Mouse (Mus musculus) left cerebral cortex, postnatal 36 days (tissue): Measurements from ENCODE around the gene Ankle2. TPM values are rescaled to one million over a fixed set of nuclear protein-coding genes. Genes with fewer than 3 reads are reported as not detected.
A peak's percentile ranks its signal among the peaks of the same experiment; 100 is the strongest.

Experiments used
- DNase-seq, 2 experiments: peaks; one replicate each; pipeline ENCODE4 v3.0.0; 2021 to 2022; ENCODE audit warnings: low spot score in 2 of 2, mixed read lengths in 1 of 2
- intact Hi-C: fragments of 180-260 bp; cut with DNase I; formaldehyde crosslinking; loops from one replicate; pipeline ENCODE4 v1.15.1; 2025
- total RNA-seq, 2 experiments: library from RNA; stranded (reverse); gene quantifications; 2 replicates each; pipeline ENCODE4 v1.2.3; 2021

Ankle2 gene
- total RNA-seq, 2 experiments from 2014 or later, result 37.1 to 37.2 TPM

DNA sequence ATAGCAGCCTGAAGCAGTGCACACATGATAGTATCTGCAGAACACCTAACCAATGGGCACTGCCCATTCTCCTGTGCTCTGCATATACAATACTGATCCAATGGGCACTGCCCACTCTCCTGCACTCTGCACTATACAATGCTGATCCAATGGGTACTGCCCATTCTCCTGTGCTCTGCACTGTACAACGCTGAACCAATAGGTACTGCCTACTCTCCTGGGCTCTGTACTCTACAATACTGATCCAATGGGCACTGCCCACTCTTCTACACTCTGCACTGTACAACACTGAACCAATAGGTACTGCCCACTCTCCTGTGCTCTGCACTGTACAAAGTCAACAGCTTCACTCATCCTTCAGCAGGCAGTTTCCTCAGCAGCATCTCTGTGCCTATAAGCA is 46.1 kb downstream of the Ankle2 start:
- intact Hi-C loops, result no loop called here
- no peak for DNase-seq

DNA sequence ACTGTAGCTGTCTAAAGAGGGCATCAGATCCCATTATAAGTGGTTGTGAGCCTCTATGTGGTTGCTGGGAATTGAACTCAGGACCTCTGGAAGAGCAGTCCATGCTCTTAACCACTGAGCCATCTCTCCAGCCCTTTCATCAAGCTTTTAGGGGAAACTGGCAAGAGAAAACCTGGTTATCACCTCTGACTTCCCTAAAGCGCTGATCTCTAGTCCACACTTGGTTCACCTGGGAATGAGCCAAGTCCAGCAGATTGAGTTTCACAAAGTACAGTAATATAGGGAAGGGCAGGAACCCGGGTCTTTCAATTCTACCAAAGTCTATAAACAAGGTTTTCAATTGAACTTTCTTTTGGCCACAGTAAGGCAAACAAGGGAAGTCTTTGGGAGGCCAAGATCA is 51.2 kb downstream of the Ankle2 start:
- intact Hi-C loops, result no loop called here
- DNase-seq, result no peak

DNA sequence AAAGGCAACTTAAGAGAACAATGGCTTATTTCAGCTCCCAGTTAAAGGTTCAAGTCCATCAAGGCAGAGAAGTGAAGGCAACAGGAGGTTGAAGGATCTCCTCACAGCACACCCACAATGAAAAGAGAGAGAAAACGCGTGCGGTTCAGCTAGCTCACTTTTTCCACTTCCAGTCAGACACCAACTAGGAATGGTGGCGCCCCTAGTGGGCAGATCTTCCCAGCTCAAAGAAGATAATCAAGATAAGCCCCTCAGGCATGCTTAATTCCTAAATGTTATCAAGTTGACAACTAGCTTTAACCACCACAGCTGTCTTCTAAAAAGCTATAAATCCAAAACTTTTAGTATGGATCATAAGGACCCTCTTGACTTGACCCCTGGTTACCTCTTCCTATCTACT is 53.7 kb downstream of the Ankle2 start:
- intact Hi-C loops, result no loop called here
- DNase-seq, result no peak

DNA sequence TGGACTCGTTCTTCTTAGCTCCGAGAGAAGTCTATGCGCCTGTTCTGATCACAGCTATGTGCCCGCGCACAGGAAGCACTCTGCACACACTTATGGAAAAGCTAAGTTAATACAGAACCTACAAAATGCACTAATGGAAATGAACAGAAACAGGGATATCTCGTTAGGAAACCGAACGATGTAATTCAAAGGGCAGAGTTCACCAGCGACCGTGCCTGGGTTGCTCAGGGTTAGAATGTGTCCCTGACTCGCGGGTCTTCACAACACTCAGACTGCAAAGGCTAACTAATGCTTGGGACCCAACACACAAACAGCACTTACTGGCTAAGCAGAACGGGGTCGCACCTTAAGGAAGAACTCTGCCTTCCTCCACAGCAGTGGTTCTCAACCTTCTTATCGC is 54.4 kb downstream of the Ankle2 start:
- intact Hi-C loops, result no loop called here

DNA sequence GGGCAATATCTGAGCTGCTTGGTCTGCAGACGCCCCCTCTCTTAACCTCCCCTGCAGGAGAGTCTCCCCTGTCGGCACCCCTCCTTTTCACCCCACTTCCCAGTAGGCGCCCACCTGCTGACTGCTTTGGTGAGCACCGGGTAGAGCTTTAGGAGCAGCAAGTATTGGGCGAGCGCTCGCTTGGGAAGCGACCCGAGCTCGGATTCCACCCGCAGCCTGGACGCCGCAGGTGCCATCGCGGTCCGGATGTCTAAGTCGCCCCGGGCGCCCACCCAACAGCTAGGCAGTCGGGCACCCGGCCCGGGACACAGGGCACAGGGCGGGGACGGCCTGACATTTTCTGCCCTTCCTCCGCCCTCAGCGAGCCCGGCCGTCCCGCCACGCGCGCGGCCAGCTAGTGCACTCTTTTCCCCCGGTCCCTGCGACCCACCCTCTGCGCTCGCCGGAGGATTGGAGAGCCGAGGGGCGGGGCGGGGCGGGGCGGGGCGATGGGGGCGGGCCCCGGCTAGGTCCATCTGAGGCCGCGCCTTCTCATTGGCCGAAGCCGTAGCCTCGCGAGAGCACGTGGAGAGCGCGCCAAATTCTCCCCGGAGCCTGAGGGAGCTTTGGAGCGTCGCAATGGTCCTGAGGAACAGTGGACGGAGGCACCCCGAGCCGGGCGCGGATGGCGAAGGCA is 55.1 kb downstream of the Ankle2 start, which contains the start of the genes Pxmp2 and Pole:
TSS of gene Pxmp2 (minus strand) at position 417 of the 676 bp plus-strand sequence.
TSS of gene Pole (plus strand) at position 537 of the 676 bp plus-strand sequence.
- DNase-seq, result peak; percentile 74 to 78
- intact Hi-C loops, result no loop called here

More for the DNA sequence above, 54.4 kb downstream of the Ankle2 start:
- no peak for DNase-seq

DNA sequence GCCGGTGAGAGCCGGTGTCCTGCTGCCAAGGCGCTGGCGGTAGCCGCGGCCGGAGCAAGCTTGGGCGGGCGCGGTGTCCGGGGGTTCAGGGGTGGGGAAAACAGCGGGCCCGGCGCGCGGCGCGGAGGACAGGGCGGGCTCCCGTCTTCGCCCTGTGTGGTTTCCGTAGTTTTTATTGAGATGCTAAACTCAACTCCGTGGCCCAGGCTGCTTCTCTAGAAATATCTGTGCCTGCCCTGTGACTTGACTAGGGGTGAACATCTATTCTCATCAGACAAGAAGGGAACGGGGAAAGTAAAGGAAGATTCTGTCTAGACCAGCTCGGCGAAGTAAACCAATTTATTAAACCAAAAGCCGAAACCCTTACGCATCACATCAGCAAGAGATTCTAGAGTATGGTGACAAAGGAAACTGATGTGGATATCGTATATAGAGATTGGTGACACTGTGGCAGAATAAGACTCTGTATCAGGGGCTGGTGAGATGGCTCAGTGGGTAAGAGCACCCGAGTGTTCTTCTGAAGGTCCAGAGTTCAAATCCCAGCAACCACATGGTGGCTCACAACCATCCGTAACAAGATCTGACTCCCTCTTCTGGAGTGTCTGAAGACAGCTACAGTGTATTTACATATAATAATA is 55.8 kb downstream of the Ankle2 start:
- DNase-seq, result no peak
- intact Hi-C loops, result no loop called here

DNA sequence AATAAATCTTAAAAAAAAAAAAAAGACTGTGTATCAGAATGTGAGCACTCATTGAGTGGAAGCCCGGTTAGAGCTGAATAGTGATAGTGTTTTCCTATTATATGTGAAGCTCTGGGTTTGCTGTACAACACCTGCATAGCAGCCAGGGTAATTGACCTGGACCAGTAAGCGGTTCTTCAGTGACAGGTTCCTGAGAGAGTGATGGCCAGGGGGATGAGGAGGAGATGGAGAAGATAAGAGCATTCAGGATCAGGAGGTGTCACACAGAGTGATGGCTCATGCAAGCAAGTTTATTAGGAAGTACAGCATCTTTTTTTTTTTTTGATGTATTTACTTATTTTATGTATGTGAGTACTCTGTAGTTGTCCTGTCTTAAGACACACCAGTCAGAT is 56.3 kb downstream of the Ankle2 start:
- no peak for DNase-seq
- intact Hi-C loops, result no loop called here

DNA sequence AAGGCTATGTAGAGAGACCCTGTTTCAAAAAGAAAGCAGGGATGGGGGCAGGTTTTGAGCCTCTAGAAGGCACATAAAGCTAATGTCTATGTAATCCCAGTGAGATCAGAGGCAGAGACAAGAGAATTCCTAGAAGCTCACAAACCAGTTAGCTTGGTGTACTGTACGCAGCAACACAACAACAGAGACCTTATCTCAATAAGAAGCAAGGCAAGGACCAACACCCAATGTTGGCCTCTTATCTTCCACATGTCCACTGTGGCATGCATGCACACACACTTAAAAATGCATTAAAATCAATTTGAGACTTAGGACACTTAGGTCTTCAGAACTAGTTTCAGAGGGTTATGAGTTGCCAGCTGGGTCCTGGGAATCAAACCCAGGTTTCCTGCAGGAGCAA is 60.8 kb downstream of the Ankle2 start:
- intact Hi-C loops, result no loop called here
- no peak for DNase-seq

DNA sequence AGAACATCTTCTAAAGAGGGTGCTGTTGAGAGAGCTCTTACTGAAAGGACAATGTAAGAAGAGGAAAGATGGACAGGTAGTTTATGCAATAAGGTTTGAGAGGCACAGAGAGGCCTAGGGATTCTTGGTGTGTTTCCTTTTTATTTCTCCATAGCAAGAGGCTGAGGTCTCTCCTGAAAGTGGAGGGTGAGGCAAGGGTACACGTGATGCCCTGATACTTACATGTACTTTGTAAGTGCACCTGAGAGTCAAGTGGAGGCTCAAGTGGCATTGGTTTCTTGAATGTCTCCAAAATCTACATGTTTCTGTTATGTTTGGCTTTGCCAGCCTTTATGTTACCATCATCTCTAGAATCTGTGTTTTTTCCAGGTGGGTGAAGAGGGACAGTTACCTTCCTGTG is 65.8 kb downstream of the Ankle2 start:
- DNase-seq, result no peak
- intact Hi-C loops, result no loop called here

DNA sequence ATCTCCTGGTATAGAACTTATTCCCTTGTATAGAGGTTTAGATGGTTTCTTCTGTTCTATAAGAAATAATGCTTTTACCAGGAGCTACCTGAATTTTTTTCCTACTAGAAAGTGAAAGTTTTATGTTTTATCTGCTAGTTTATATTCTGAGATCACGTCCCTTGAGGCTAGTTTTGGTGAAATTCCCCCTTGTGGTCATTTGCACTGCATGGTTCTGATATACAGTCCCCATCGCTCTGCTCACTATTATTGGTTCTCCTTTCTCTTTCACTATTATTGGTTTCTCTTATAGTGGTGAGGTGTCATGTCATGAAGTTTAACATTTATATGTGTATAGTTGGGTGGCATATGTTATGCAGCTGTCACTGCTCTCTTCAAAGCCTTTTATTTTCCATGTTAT is 69.8 kb downstream of the Ankle2 start:
- intact Hi-C loops, result no loop called here
- no peak for DNase-seq

Other genes with a start within 250 kb of the Ankle2 start
- gene Zfp932, start 234.5 kb upstream of the Ankle2 start, total RNA-seq, result 10 to 100 TPM; 40.8 to 61.3 TPM
- gene Gm17655, start 158.5 kb upstream of the Ankle2 start, total RNA-seq, result 1 to 10 TPM; 7.2 to 7.6 TPM
- under 1 TPM; 0.48 to 0.72 TPM for gene Gm35315, start 136.6 kb upstream of the Ankle2 start, total RNA-seq
- 10 to 100 TPM; 11.1 to 12.0 TPM for gene Plcxd1, start 131.0 kb upstream of the Ankle2 start, total RNA-seq
- 10 to 100 TPM; 85.4 to 88.5 TPM for gene Gtpbp6, start 122.8 kb upstream of the Ankle2 start, total RNA-seq
- gene Zfp605, start 120.9 kb upstream of the Ankle2 start, total RNA-seq, result 10 to 100 TPM; 15.4 to 18.8 TPM
- gene Chfr, start 95.2 kb upstream of the Ankle2 start, total RNA-seq, result 10 to 100 TPM; 42.5 to 62.2 TPM
- gene Golga3, start 54.3 kb upstream of the Ankle2 start, total RNA-seq, result 10 to 100 TPM; 42.0 to 46.7 TPM
- gene Pgam5, start 38.9 kb downstream of the Ankle2 start, total RNA-seq, result 10 to 100 TPM; 61.0 to 68.1 TPM
- 1 to 10 TPM; 6.9 to 8.5 TPM for gene Pxmp2, start 55.2 kb downstream of the Ankle2 start, total RNA-seq
- 1 to 10 TPM; 1.0 to 1.5 TPM for gene Pole, start 55.3 kb downstream of the Ankle2 start, total RNA-seq
- gene P2rx2, start 112.2 kb downstream of the Ankle2 start, total RNA-seq, result not detected
- gene Lrcol1, start 113.7 kb downstream of the Ankle2 start, total RNA-seq, result not detected
- gene Fbrsl1, start 217.5 kb downstream of the Ankle2 start, total RNA-seq, result 10 to 100 TPM; 75.2 to 82.6 TPM